Mouse (Mus musculus) yolk sac, embryonic 10.5 days (tissue): ENCODE measurements at regions not wholly inside any gene's neighbourhood (a gene's known extent, or its start where the extent isn't known, plus 50 kb on each side); places are given as distances from the start of the nearest gene placed in this dataset.

Source experiments
- DNase-seq: peaks from one replicate; pipeline ENCODE4 v3.0.0-alpha.2; 2017; ENCODE audit warnings: low spot score

GRCm38 (mm10) chr10:56597382-56597781 is 220.3 kb downstream of the Gja1 start:
- no peak for DNase-seq

GRCm38 (mm10) chr10:56598191-56598590 is 221.1 kb downstream of the Gja1 start:
- no peak for DNase-seq

- DNase-seq, result no peak
These were observed 222.8 kb downstream of the Gja1 start for GRCm38 (mm10) chr10:56599923-56600322.

- DNase-seq, result no peak
These were observed 234.6 kb downstream of the Gja1 start for GRCm38 (mm10) chr10:56611564-56612288.

GRCm38 (mm10) chr10:56642656-56643055 is 265.5 kb downstream of the Gja1 start:
- no peak for DNase-seq

GRCm38 (mm10) chr10:56643376-56644135 is 266.4 kb downstream of the Gja1 start:
- no peak for DNase-seq

GRCm38 (mm10) chr10:56660501-56660900 is 283.4 kb downstream of the Gja1 start:
- DNase-seq, result no peak

- DNase-seq, result no peak
These were observed 296.8 kb downstream of the Gja1 start for GRCm38 (mm10) chr10:56673919-56674318.

- DNase-seq, result no peak
These were observed 305.8 kb downstream of the Gja1 start for GRCm38 (mm10) chr10:56682901-56683300.

GRCm38 (mm10) chr10:56685655-56686250 is 308.6 kb downstream of the Gja1 start:
- no peak for DNase-seq

- no peak for DNase-seq
These were observed 314.3 kb downstream of the Gja1 start for GRCm38 (mm10) chr10:56691467-56691866.

GRCm38 (mm10) chr10:56695100-56695499 is 318.0 kb downstream of the Gja1 start:
- no peak for DNase-seq

GRCm38 (mm10) chr10:56700126-56700525 is 323.0 kb downstream of the Gja1 start:
- DNase-seq, result no peak

- DNase-seq, result no peak
These were observed 331.3 kb downstream of the Gja1 start for GRCm38 (mm10) chr10:56708411-56708810.

- no peak for DNase-seq
These were observed 331.8 kb downstream of the Gja1 start for GRCm38 (mm10) chr10:56708886-56709285.

GRCm38 (mm10) chr10:56712611-56713105 is 335.5 kb downstream of the Gja1 start:
- DNase-seq, result no peak

- DNase-seq, result no peak
These were observed 359.9 kb downstream of the Gja1 start for GRCm38 (mm10) chr10:56737073-56737472.

- no peak for DNase-seq
These were observed 362.5 kb downstream of the Gja1 start for GRCm38 (mm10) chr10:56739621-56740020.

- DNase-seq, result no peak
These were observed 375.0 kb downstream of the Gja1 start for GRCm38 (mm10) chr10:56752134-56752533.

- no peak for DNase-seq
These were observed 376.4 kb downstream of the Gja1 start for GRCm38 (mm10) chr10:56753576-56753975.

- no peak for DNase-seq
These were observed 377.5 kb downstream of the Gja1 start for GRCm38 (mm10) chr10:56754546-56755175.

GRCm38 (mm10) chr10:56770629-56771028 is 393.5 kb downstream of the Gja1 start:
- no peak for DNase-seq
